Mouse (Mus musculus): ENCODE results near the gene Ptprm. TPM values are rescaled to one million over a fixed set of nuclear protein-coding genes. Genes with fewer than 3 reads are reported as not detected.

The Ptprm gene
- polyA plus RNA-seq, 1 experiment from 2014 or later = 12.6 TPM

- ATAC-seq (ENCODE audit: insufficient number of reproducible peaks, insufficient read depth, low FRiP score, low TSS enrichment, low read depth) = no peak
- Histone ChIP-seq H3K27ac (no peak overlapping the region), H3K4me2 (no peak overlapping the region), H3K4me3 (replicated peaks) (no peak overlapping the region), H3K9ac (replicated peaks) (no peak overlapping the region), H3K9me3 (no peaks in the 10 kb centered on the region), H3K4me1 (replicated peaks) (no peaks in the 10 kb centered on the region), H3K27me3 (no peaks in the 10 kb centered on the region), H3K36me3 (no peaks in the 10 kb centered on the region)
- 83% methylated on average over 7 of the region's 7 CpGs for WGBS
Observed at GRCm38 (mm10) chr17:67170696-67171095, 183.6 kb downstream of the Ptprm start.

GRCm38 (mm10) chr17:67165876-67166275 is 188.4 kb downstream of the Ptprm start:
- H3K36me3 ChIP-seq = no peaks in the 10 kb centered on the region
- no peaks in the 10 kb centered on the region for H3K27me3 ChIP-seq
- no peak for ATAC-seq (ENCODE audit: insufficient number of reproducible peaks, insufficient read depth, low FRiP score, low TSS enrichment, low read depth)
- H3K9me3 ChIP-seq = no peaks in the 10 kb centered on the region
- WGBS = 89% methylated on average over 2 of the region's 2 CpGs
- H3K4me3 ChIP-seq (replicated peaks) = no peak overlapping the region
- no peak overlapping the region for H3K9ac ChIP-seq (replicated peaks)
- H3K4me2 ChIP-seq = no peak overlapping the region
- no peaks in the 10 kb centered on the region for H3K4me1 ChIP-seq (replicated peaks)
- no peak overlapping the region for H3K27ac ChIP-seq

DNA sequence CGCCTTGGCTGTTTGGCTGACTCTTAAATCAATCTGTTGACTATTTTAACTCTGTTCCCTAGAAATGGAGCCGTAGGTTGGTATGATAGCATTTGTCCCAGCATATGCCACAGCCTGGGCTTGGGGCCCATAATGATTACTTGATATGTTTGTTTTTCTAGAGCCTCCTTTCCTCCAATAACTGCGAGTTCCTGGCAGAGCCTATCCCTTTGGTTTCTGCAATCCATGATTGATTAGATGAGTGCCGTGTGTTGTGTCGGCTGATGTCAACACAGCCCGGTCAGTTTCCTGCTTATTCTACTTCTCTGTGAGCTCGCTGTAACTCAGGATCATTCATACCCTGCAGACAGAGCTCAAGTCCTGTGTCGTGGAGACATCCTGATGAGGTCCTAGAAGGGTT is 194.6 kb downstream of the Ptprm start:
- no peaks in the 10 kb centered on the region for H3K27me3 ChIP-seq
- ATAC-seq (ENCODE audit: insufficient number of reproducible peaks, insufficient read depth, low FRiP score, low TSS enrichment, low read depth) = no peak
- H3K36me3 ChIP-seq = no peaks in the 10 kb centered on the region
- H3K4me3 ChIP-seq (replicated peaks) = no peak overlapping the region
- no peak overlapping the region for H3K27ac ChIP-seq
- 68% methylated on average over 8 of the region's 8 CpGs for WGBS
- no peaks in the 10 kb centered on the region for H3K4me1 ChIP-seq (replicated peaks)
- H3K9me3 ChIP-seq = no peaks in the 10 kb centered on the region
- H3K9ac ChIP-seq (replicated peaks) = no peak overlapping the region
- H3K4me2 ChIP-seq = no peak overlapping the region

DNA sequence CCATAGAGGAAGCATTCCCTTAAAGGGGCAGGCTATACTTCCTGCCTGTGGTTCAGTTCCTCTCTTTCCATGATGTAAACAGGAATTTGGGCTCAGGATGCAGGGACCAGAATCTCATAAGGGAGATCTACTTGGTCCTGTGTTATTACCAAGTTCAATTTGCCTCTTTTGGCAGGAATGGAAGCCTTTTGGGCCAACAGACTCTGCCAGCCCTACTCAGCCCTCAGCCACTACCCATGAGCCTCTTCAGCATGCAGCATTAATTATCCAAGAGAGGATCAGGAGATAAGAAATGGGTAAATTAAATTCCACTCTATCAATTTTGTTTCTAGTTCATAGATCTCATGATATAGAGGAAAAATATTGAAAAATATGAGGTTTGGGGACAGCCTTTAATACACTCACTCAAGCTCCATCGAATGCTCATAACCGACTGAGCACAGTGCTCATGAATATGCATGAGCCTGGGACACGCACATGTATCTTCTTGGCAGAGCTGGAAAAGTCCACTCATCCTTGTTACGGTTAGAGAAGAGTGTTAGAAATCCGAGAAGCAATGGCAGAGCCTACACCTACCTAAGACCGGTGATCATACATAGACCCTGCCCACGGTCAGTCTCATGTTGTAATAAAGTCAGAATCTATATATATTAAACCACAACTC is 197.0 kb downstream of the Ptprm start:
- 92% methylated on average over 7 of the region's 7 CpGs for WGBS

GRCm38 (mm10) chr17:67152218-67152617 is 202.0 kb downstream of the Ptprm start:
- Histone ChIP-seq H3K4me3 (replicated peaks) (no peak overlapping the region), H3K4me2 (no peak overlapping the region), H3K9ac (replicated peaks) (no peak overlapping the region), H3K27ac (no peak overlapping the region), H3K4me1 (replicated peaks) (no peaks in the 10 kb centered on the region), H3K36me3 (no peaks in the 10 kb centered on the region), H3K27me3 (no peaks in the 10 kb centered on the region), H3K9me3 (no peaks in the 10 kb centered on the region)
- 88% methylated on average over 3 of the region's 3 CpGs for WGBS
- no peak for ATAC-seq (ENCODE audit: insufficient number of reproducible peaks, insufficient read depth, low FRiP score, low TSS enrichment, low read depth)

More for the DNA sequence above, 197.0 kb downstream of the Ptprm start:
- Histone ChIP-seq H3K4me2 (no peak overlapping the region), H3K9ac (replicated peaks) (no peak overlapping the region), H3K36me3 (no peaks in the 10 kb centered on the region), H3K27me3 (no peaks in the 10 kb centered on the region), H3K4me3 (replicated peaks) (no peak overlapping the region), H3K27ac (no peak overlapping the region), H3K4me1 (replicated peaks) (no peaks in the 10 kb centered on the region), H3K9me3 (no peaks in the 10 kb centered on the region)
- ATAC-seq (ENCODE audit: insufficient number of reproducible peaks, insufficient read depth, low FRiP score, low TSS enrichment, low read depth) = no peak

GRCm38 (mm10) chr17:67150441-67150840 is 203.8 kb downstream of the Ptprm start:
- Histone ChIP-seq H3K27ac (no peak overlapping the region), H3K4me1 (replicated peaks) (no peaks in the 10 kb centered on the region), H3K4me3 (replicated peaks) (no peak overlapping the region), H3K36me3 (no peaks in the 10 kb centered on the region), H3K4me2 (no peak overlapping the region), H3K27me3 (no peaks in the 10 kb centered on the region), H3K9me3 (no peaks in the 10 kb centered on the region), H3K9ac (replicated peaks) (no peak overlapping the region)
- ATAC-seq (ENCODE audit: insufficient number of reproducible peaks, insufficient read depth, low FRiP score, low TSS enrichment, low read depth) = no peak
- 78% methylated on average over 2 of the region's 2 CpGs for WGBS

DNA sequence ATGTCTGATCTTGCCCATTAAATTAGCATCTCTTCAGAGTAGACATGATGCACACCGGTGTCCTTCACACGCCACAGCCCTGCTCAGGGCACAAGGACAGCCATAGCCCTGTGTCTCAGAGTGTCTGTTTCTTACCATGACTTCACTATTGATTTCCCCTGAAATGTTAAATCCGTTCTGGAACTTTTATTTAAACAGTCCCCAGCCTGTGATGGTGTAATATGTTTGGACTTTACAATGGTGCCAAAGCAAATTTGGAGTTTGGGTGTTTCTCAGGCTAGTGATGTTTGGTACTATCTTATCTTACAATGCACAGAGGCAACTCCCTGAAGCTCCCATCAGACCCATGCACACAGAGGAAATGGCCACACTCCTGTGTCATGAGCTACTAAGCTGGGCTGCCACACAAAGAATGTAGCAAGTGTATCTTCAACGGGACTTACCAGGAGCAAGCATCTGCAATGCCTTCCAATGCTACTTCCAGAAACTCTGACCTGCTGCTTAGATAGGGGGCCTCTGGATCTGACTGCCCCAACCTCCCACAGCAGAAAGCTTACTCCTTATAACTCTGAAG is 212.0 kb downstream of the Ptprm start:
- H3K4me2 ChIP-seq = no peak overlapping the region
- no peak overlapping the region for H3K9ac ChIP-seq (replicated peaks)
- ATAC-seq (ENCODE audit: insufficient number of reproducible peaks, insufficient read depth, low FRiP score, low TSS enrichment, low read depth) = no peak
- H3K27me3 ChIP-seq = no peaks in the 10 kb centered on the region
- no peaks in the 10 kb centered on the region for H3K9me3 ChIP-seq
- no peak overlapping the region for H3K4me3 ChIP-seq (replicated peaks)
- no peaks in the 10 kb centered on the region for H3K36me3 ChIP-seq
- H3K4me1 ChIP-seq (replicated peaks) = no peaks in the 10 kb centered on the region
- H3K27ac ChIP-seq = no peak overlapping the region
- WGBS = 80% methylated on average over 4 of the region's 4 CpGs

DNA sequence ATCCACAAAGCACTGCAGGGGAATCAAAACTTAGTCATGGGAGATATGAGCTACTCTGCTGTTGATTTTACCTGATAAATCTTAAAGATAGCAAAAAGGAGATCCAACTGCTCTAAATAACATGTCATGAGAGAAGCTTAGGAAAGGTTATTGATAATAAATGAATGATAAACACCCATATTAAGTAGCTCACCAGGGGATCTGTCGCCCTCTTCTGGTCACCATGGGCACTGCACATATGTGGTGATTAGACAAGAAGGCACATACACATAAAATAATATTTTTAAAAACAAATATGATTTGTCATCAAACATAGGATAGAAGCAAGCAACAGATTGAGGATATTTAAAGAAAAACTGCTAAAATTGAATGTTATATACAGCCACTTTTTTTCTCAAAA is 213.8 kb downstream of the Ptprm start:
- no peaks in the 10 kb centered on the region for H3K27me3 ChIP-seq
- H3K36me3 ChIP-seq = no peaks in the 10 kb centered on the region
- WGBS = 51% methylated on average over 1 of the region's 1 CpGs
- no peak overlapping the region for H3K27ac ChIP-seq
- no peak overlapping the region for H3K4me3 ChIP-seq (replicated peaks)
- H3K4me1 ChIP-seq (replicated peaks) = no peaks in the 10 kb centered on the region
- H3K4me2 ChIP-seq = no peak overlapping the region
- no peak overlapping the region for H3K9ac ChIP-seq (replicated peaks)
- no peaks in the 10 kb centered on the region for H3K9me3 ChIP-seq
- ATAC-seq (ENCODE audit: insufficient number of reproducible peaks, insufficient read depth, low FRiP score, low TSS enrichment, low read depth) = no peak

DNA sequence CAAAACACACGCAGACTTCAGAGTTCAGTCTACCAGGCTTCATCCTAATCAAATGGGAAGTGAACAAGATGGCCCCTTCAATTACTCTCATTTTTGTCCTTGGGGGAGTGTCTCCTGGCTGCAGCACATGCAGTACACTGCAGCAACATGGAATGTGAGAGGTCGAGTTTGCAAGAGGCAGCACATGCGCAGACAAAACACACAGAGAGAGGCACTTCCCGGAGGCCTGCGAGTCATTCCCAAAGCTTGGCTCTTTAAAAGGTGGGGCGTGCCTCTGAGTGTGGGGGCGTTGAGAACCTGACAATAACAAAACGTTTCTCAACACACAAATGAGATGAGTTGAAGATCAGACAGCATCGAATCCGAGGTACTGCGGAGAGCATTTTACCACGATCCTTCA is 215.3 kb downstream of the Ptprm start:
- ATAC-seq (ENCODE audit: insufficient number of reproducible peaks, insufficient read depth, low FRiP score, low TSS enrichment, low read depth) = no peak

GRCm38 (mm10) chr17:67136876-67137275 is 217.4 kb downstream of the Ptprm start:
- WGBS = 88% methylated on average over 7 of the region's 7 CpGs

More for the DNA sequence above, 215.3 kb downstream of the Ptprm start:
- Histone ChIP-seq H3K36me3 (no peaks in the 10 kb centered on the region), H3K9ac (replicated peaks) (no peak overlapping the region), H3K4me2 (no peak overlapping the region), H3K4me1 (replicated peaks) (no peaks in the 10 kb centered on the region), H3K4me3 (replicated peaks) (no peak overlapping the region), H3K27me3 (0 out of 2 replicates have a peak, but pooled peaks cover 2% of the 10 kb centered on the region), H3K9me3 (no peaks in the 10 kb centered on the region), H3K27ac (no peak overlapping the region)
- WGBS = 78% methylated on average over 12 of the region's 12 CpGs

GRCm38 (mm10) chr17:67136421-67136820 is 217.8 kb downstream of the Ptprm start:
- WGBS = 85% methylated on average over 8 of the region's 8 CpGs

More at GRCm38 (mm10) chr17:67136876-67137275, 217.4 kb downstream of the Ptprm start:
- no peaks in the 10 kb centered on the region for H3K36me3 ChIP-seq
- 0 out of 2 replicates have a peak, but pooled peaks cover 2% of the 10 kb centered on the region for H3K27me3 ChIP-seq
- no peak overlapping the region for H3K4me2 ChIP-seq
- no peak overlapping the region for H3K27ac ChIP-seq
- H3K4me3 ChIP-seq (replicated peaks) = no peak overlapping the region
- H3K9ac ChIP-seq (replicated peaks) = no peak overlapping the region
- no peaks in the 10 kb centered on the region for H3K9me3 ChIP-seq
- ATAC-seq (ENCODE audit: insufficient number of reproducible peaks, insufficient read depth, low FRiP score, low TSS enrichment, low read depth) = no peak
- H3K4me1 ChIP-seq (replicated peaks) = peaks cover 14% of the 10 kb centered on the region

More at GRCm38 (mm10) chr17:67136421-67136820, 217.8 kb downstream of the Ptprm start:
- Histone ChIP-seq H3K27me3 (0 out of 2 replicates have a peak, but pooled peaks cover 2% of the 10 kb centered on the region), H3K4me2 (no peak overlapping the region), H3K9ac (replicated peaks) (no peak overlapping the region), H3K9me3 (no peaks in the 10 kb centered on the region), H3K4me3 (replicated peaks) (no peak overlapping the region), H3K36me3 (no peaks in the 10 kb centered on the region), H3K4me1 (replicated peaks) (peaks cover 14% of the 10 kb centered on the region), H3K27ac (no peak overlapping the region)
- ATAC-seq (ENCODE audit: insufficient number of reproducible peaks, insufficient read depth, low FRiP score, low TSS enrichment, low read depth) = no peak

All from limb, embryonic 12.5 days (tissue).